Mouse (Mus musculus) ZHBTc4 (cell line): ENCODE measurements around the gene Dock7.

Experiments used
- DNase-seq: peaks from one replicate; pipeline ENCODE4 v3.0.0-alpha.2; 2011; ENCODE audit warnings: low read depth, low spot score

The Dock7 gene

GRCm38 (mm10) chr4:99121123-99121755 lies 524 bp upstream of the Dock7 start:
- no peak for DNase-seq

- no peak for DNase-seq
Observed at GRCm38 (mm10) chr4:99119051-99119450, 1.7 kb downstream of the Dock7 start.

- no peak for DNase-seq
Observed at GRCm38 (mm10) chr4:99115797-99116196, 4.9 kb downstream of the Dock7 start.

GRCm38 (mm10) chr4:99111670-99112069 lies 9.0 kb downstream of the Dock7 start:
- DNase-seq, result no peak

- no peak for DNase-seq
Observed at GRCm38 (mm10) chr4:99108817-99109216, 11.9 kb downstream of the Dock7 start.

GRCm38 (mm10) chr4:99102846-99103245 lies 17.9 kb downstream of the Dock7 start:
- no peak for DNase-seq

GRCm38 (mm10) chr4:99100724-99101123 lies 20.0 kb downstream of the Dock7 start:
- no peak for DNase-seq

GRCm38 (mm10) chr4:99091777-99092176 lies 28.9 kb downstream of the Dock7 start:
- DNase-seq, result no peak

GRCm38 (mm10) chr4:99091151-99091701 lies 29.5 kb downstream of the Dock7 start:
- no peak for DNase-seq

GRCm38 (mm10) chr4:99087760-99088485 lies 32.8 kb downstream of the Dock7 start:
- no peak for DNase-seq

- DNase-seq, result no peak
Observed at GRCm38 (mm10) chr4:99083862-99084261, 36.9 kb downstream of the Dock7 start.

- no peak for DNase-seq
Observed at GRCm38 (mm10) chr4:99081169-99081568, 39.5 kb downstream of the Dock7 start.

GRCm38 (mm10) chr4:99078005-99078404 lies 42.7 kb downstream of the Dock7 start:
- no peak for DNase-seq

GRCm38 (mm10) chr4:99068806-99069205 lies 51.9 kb downstream of the Dock7 start:
- DNase-seq, result peak; percentile 24

GRCm38 (mm10) chr4:99064524-99064923 lies 56.2 kb downstream of the Dock7 start:
- no peak for DNase-seq

- DNase-seq, result no peak
Observed at GRCm38 (mm10) chr4:99048581-99048980, 72.1 kb downstream of the Dock7 start.

- no peak for DNase-seq
Observed at GRCm38 (mm10) chr4:99046471-99046870, 74.2 kb downstream of the Dock7 start.

GRCm38 (mm10) chr4:99044854-99045253 lies 75.9 kb downstream of the Dock7 start:
- no peak for DNase-seq

GRCm38 (mm10) chr4:99032921-99033320 lies 87.8 kb downstream of the Dock7 start:
- DNase-seq, result no peak

GRCm38 (mm10) chr4:99030686-99031085 lies 90.0 kb downstream of the Dock7 start, which contains the start of gene Angptl3:
TSS of gene Angptl3 (plus strand) at chr4:99030954.
- DNase-seq, result no peak

GRCm38 (mm10) chr4:99028377-99028776 lies 92.3 kb downstream of the Dock7 start:
- DNase-seq, result no peak

GRCm38 (mm10) chr4:99022221-99022620 lies 98.5 kb downstream of the Dock7 start:
- DNase-seq, result no peak

GRCm38 (mm10) chr4:99011039-99011438 lies 109.7 kb downstream of the Dock7 start:
- DNase-seq, result no peak
